Mouse (Mus musculus): ENCODE data around the gene Zfp781. TPM values are rescaled to one million over a fixed set of nuclear protein-coding genes. Genes with fewer than 3 reads are reported as not detected.
"Not testable (repeated sequence)": the region's sequence is repeated elsewhere in the genome, so short reads cannot be mapped to it uniquely, and the experiment has no call there.

Zfp781 gene
- 3.8 and 5.9 TPM in 2 replicates for polyA plus RNA-seq (2015; fragmentation: Nextera tagmentation; extraction: Ambion mirVana)

- not testable (repeated sequence) for H3K9ac ChIP-seq; H3K27ac ChIP-seq; H3K4me1 ChIP-seq; H3K9me3 ChIP-seq (replicated peaks); H3K36me3 ChIP-seq; H3K27me3 ChIP-seq; H3K4me3 ChIP-seq (replicated peaks); H3K4me2 ChIP-seq
- no CpG with 5 or more reads among the region's 43 CpGs for WGBS
- peak; percentile 98 for ATAC-seq (replicated peaks; ENCODE audit: low FRiP score)
Observed at GRCm38 (mm10) chr10:81929842-81930743, at the start of gene Zfp781. Gene Zfp781 (minus strand): TSS chr10:81930480.

GRCm38 (mm10) chr10:81978365-81979003 lies 48.2 kb upstream of the Zfp781 start:
- WGBS: no CpG with 5 or more reads among the region's 44 CpGs
- not testable (repeated sequence) for H3K9ac ChIP-seq; ATAC-seq (replicated peaks; ENCODE audit: low FRiP score); H3K36me3 ChIP-seq; H3K4me3 ChIP-seq (replicated peaks); H3K27me3 ChIP-seq; H3K4me1 ChIP-seq; H3K4me2 ChIP-seq; H3K27ac ChIP-seq; H3K9me3 ChIP-seq (replicated peaks)

GRCm38 (mm10) chr10:81930744-81931118 lies 451 bp upstream of the Zfp781 start:
- H3K4me2 ChIP-seq; H3K9me3 ChIP-seq (replicated peaks); H3K9ac ChIP-seq; H3K27me3 ChIP-seq; H3K36me3 ChIP-seq; H3K27ac ChIP-seq; H3K4me3 ChIP-seq (replicated peaks); H3K4me1 ChIP-seq: not testable (repeated sequence)
- WGBS: no CpG with 5 or more reads among the region's 3 CpGs
- peak; percentile 53 for ATAC-seq (replicated peaks; ENCODE audit: low FRiP score)

- H3K9me3 ChIP-seq (replicated peaks); H3K9ac ChIP-seq; H3K27ac ChIP-seq; H3K4me2 ChIP-seq; H3K4me3 ChIP-seq (replicated peaks); H3K36me3 ChIP-seq; H3K27me3 ChIP-seq; H3K4me1 ChIP-seq: not testable (repeated sequence)
- WGBS: 34% methylated on average over 4 of the region's 49 CpGs
- ATAC-seq (replicated peaks; ENCODE audit: low FRiP score): peak; percentile 100
Observed at GRCm38 (mm10) chr10:81863409-81864407, 66.6 kb downstream of the Zfp781 start, which contains the start of gene Gm32687. Gene Gm32687 (plus strand): TSS chr10:81863934.

Other genes with a start within 250 kb of the Zfp781 start
- 16.9 and 18.6 TPM in 2 replicates for gene Zfp433, start 225.7 kb downstream of the Zfp781 start, polyA plus RNA-seq (2015; fragmentation: Nextera tagmentation; extraction: Ambion mirVana)
- 10.3 TPM in 2 replicates for gene Gm3055, start 159.3 kb downstream of the Zfp781 start, polyA plus RNA-seq (2015; fragmentation: Nextera tagmentation; extraction: Ambion mirVana)
- gene Gm4767, start 118.3 kb downstream of the Zfp781 start, polyA plus RNA-seq (2015; fragmentation: Nextera tagmentation; extraction: Ambion mirVana): 3.7 and 4.2 TPM in 2 replicates
- 9.2 and 9.7 TPM in 2 replicates for gene Gm32687, start 66.5 kb downstream of the Zfp781 start, polyA plus RNA-seq (2015; fragmentation: Nextera tagmentation; extraction: Ambion mirVana)
- 13.9 and 15.9 TPM in 2 replicates for gene Zfp873, start 117.6 kb upstream of the Zfp781 start, polyA plus RNA-seq (2015; fragmentation: Nextera tagmentation; extraction: Ambion mirVana)
- gene BC024063, start 152.9 kb upstream of the Zfp781 start, polyA plus RNA-seq (2015; fragmentation: Nextera tagmentation; extraction: Ambion mirVana): 5.6 and 6.1 TPM in 2 replicates
- gene AU041133, start 197.5 kb upstream of the Zfp781 start, polyA plus RNA-seq (2015; fragmentation: Nextera tagmentation; extraction: Ambion mirVana): 5.7 and 6.0 TPM in 2 replicates